Mouse (Mus musculus) layer of hippocampus, adult 9-10 months (tissue): ENCODE data around the gene Mrpl43.

Experiments
- DNase-seq: peaks from one replicate; pipeline ENCODE4 v3.0.0; 2022; ENCODE audit warnings: low spot score

The Mrpl43 gene

DNA sequence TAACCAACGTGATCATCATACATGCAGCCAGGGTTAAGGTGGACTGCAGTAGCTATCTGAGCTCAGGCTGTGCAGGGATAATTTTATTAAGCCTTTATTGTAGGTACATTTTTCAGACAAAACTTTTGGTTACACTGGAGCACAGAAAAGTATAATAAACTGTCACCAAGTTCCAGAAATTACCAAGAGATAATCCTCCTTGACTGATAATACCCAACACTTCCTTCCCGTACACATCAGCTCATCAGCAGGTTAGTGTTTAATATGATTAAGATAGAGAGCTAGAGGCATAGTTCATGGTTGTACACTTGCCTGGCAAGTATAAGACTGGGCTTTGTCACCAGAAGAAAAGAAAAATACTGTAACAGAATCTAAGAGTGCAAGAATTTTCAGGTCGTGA is 37.9 kb downstream of the Mrpl43 start:
- no peak for DNase-seq

DNA sequence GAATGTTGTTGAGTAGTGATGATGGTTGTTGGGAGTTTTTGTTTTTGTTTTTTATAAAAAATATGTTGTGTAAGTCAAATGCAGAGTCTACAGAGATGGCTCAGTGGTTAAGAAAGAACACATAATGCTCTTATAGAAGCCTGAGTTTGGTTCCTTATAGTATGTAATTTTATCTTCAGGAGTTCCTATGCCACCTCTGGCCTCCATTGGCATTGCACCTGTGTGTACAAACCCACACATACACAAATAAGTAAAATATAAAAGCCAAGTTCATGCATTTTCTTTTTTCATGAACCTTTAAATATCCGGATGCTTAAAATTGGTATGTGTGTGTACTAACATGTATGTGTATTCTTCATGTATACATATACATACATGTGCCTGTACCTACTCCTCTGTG is 40.3 kb downstream of the Mrpl43 start:
- no peak for DNase-seq

DNA sequence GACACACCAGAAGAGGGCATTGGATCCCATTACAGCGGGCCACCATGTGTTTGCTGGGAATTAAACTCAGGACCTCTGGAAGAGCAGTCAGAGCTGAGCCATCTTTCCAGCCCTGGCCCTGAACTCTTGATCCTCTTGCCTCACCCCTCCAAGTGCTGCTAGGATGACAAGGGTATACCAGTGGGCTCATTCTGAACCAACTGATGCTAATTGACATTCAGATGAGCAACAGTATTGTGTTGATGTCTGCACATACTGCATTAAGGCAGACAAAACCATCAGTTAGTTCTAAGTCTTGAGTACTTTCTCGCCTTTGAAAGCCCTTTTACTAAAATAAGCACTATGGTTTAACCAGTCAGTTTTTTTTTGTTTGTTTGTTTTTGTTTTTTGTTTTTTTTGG is 46.6 kb downstream of the Mrpl43 start:
- DNase-seq = no peak
